Mouse (Mus musculus) skeletal muscle tissue, adult 2 months (tissue): Measurements from ENCODE around the gene Gm16405.
"Not testable (repeated sequence)": the region's sequence is repeated elsewhere in the genome, so short reads cannot be mapped to it uniquely, and the experiment has no call there.

Experiments
- DNase-seq: peaks from one replicate; pipeline ENCODE4 v3.0.0-alpha.2; 2012; ENCODE audit warnings: low read depth, low spot score

Gm16405 gene

GRCm38 (mm10) chrX:54530908-54531307 lies at the start of gene Gm16405:
TSS of gene Gm16405 (plus strand) at chrX:54531208.
- DNase-seq: not testable (repeated sequence)
